Mouse (Mus musculus) B cell, adult 2 months (primary cell): ENCODE measurements around the gene Scn8a.
"Not testable (repeated sequence)": the region's sequence is repeated elsewhere in the genome, so short reads cannot be mapped to it uniquely, and the experiment has no call there.

ENCODE experiments used
- DNase-seq, 2 experiments: peaks; one replicate each; pipeline ENCODE4 v3.0.0; 2022

Gene Scn8a

DNA sequence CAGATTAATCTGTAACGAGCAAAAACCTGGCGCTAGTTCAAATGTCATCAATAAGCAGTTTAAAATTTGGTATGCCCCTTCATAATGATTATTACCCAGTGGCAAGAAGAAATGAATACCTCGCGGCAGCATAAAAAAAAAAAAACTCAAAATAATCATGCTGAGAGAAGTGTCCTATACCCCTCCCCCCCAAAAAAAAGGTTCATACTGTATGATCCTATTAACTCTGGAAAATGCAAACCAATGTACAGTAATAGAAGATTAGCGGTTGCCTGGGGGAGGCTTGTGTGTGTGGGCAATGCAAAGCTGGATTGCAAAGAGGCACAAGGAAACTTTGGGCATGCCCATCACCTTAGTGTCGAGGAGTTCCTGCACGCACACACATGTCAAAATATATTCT is at the start of gene Scn8a:
Scn8a (plus strand) TSS at position 301 of the 400 bp plus-strand sequence.
- no peak for DNase-seq

DNA sequence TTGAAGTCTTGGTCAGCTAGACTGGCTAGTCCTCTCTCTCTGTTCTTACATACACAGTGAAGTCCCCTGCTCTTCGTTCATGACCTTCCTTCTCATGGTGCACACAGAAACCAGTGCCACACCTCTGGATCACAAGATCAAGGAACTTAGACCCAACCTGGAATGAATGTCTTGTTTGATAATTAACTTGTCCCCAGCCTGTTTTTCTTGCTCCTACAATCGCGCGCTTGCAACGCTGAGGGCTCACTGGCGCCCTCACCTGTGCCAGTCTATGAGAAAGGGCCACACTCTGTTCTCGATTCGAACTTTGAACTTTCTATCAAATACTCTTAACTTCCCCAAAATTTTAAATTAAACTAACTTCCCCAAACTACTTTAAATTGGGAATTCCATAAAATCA is 47.8 kb upstream of the Scn8a start:
- peak in 1 of 2 experiments; percentile 5 for DNase-seq

DNA sequence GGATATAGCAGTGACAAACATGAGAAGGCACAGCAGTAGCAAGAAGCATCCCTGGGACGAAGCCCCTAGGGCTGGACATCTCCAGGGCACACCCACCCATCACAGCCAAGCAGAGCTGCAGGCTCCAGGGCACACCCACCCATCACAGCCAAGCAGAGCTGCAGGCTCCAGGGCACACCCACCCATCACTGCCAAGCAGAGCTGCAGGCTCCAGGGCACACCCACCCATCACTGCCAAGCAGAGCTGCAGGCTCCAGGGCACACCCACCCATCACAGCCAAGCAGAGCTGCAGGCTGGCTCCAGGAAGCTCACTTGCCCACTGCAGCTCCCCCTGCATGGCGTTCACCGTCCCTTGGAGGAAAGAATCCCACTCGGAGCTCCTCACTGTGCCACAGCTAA is 47.3 kb upstream of the Scn8a start:
- not testable (repeated sequence) for DNase-seq

DNA sequence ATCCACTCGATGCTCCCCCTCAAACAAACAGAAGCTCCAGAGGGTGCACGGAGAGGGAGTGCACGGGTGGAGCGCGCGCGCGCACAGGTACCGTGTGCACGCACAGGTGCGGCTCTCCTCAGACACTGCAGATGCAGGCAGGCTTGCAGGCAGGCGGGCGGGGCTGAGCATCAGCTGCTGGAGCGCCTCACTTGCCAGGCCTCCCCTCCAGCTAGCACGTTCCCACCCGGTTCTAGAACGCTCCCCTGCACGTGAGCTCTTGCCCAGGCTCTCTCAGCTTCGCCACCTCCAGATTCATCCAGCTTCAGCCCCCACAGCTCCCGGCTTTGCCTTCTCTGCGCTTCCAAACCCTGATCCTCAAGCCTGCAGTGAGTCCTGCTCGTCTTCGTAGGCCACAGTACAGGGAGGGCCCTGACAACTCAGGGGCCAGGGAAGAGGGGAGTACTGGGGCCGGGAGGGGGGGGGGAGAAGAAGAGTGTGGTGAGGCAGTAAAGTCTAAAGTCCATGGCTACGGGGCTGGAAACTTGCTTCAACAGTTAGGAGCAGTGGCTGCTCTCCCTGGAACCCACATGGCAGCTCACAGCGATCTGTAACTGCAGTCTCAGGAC is 44.3 kb upstream of the Scn8a start:
- no peak for DNase-seq

DNA sequence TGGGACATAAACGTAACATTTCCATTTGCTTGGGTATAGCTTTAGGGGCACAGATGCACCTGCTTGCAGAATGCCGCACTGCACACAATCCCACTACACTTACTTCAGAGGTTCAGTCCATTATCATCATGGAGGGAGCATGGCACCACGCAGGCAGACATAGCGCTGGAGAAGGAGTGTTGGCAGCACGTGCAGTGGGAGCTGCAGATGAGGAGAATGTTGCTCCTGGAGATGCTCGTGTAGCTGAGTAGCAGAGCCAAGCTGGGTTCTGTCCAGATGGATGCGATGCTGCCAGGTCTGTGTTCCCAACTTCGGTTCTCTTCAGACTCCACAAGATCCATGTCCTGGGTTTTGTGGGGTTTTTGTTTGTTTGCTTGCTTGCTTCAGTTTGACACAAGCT is 43.6 kb upstream of the Scn8a start:
- no peak for DNase-seq

DNA sequence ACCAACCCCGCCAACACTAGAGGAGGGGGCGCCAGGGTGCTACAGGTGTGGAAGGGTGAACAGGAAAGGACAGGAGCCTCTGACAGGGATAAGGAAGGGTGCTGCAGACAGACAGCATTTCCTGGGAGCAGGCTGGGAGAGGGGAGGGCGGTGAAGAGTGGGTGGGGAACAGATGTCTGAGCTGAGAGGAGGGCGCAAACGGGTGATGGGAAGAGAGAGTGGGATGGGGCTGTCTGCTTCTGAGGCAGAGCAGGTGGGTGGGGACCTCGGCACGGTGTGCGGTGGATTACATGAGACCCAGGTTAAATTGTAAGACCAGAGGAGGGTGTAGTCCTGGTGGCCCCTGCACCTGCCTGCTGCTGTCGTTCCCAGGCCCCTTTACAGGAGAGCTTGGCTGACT is 39.9 kb upstream of the Scn8a start:
- DNase-seq = no peak

DNA sequence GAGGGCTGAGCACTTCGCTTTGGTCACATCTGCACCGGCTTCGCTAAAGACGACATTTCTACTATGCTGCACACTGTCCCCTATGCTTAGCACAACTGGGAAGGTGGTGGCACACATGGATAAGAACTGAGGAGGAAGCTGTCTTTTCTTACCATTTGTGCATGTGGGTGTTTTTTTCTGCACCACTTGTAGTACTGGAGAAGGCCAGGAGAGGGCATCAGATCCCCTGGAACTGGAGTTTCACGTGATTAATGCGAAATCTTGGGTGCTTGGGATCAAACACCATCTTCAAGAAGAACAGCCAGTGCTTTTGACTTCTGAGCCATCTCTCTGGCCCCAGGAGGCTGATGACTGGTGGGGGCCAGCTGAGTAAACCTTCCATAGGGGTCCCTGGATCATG is 39.0 kb upstream of the Scn8a start:
- peak; percentile 56 to 59 for DNase-seq

DNA sequence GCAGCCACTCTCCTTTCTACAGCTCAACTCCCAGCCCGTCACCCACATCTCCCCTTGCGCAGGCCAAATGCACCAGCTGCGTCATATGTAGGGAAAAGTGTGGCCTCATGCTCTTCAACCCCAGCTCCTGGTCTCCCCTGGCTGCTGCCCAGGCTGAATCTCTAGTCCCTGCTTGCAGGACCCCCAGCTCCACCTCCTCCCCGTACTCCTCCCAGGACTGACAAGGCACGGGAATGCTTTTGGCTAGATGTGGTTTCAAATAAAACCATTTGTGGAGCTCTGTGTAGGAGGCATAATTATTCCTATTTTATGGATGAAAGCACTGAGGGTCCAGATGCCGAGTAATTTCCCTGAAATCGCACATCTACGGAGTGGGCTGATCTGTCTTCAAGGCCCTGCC is 37.5 kb upstream of the Scn8a start:
- DNase-seq = no peak

DNA sequence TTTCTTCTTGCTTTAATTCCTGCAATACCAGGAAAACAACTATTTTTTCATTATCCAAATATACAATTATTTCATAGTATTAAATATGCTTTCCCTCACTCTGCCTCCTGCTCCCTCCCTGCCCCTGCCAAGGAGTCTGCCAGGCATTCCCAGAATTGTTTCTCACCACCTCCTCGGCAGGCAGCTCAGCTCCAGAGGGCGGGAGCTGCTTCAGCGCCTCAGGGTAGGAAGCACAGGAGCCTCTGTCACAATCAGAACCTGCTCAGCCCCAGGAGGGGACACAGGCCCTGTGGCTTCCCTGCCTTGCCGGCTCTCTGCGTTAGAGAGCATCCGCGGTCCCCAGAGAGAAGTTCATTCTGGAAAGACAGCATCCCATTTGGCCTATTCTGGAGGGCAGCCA is 36.9 kb upstream of the Scn8a start:
- no peak for DNase-seq

DNA sequence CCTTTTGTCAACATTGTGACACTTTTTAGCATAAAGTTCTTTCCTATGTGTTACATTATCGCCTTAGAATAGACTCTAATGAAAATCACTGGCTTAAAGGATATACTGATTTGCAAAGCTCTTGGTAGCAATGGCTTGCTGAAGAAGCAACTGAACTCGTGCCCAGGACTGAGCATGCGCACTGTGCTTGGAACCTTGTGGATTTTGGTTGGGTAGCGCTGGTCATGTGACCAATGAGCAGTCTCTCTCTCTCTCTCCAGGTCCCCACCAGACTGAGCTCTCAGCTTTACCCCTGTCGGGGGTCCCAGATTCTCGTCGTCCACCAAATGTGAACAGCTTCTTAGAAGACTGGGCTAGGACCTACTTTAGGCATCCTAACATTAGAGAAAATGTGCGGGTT is 32.9 kb upstream of the Scn8a start:
- no peak for DNase-seq

DNA sequence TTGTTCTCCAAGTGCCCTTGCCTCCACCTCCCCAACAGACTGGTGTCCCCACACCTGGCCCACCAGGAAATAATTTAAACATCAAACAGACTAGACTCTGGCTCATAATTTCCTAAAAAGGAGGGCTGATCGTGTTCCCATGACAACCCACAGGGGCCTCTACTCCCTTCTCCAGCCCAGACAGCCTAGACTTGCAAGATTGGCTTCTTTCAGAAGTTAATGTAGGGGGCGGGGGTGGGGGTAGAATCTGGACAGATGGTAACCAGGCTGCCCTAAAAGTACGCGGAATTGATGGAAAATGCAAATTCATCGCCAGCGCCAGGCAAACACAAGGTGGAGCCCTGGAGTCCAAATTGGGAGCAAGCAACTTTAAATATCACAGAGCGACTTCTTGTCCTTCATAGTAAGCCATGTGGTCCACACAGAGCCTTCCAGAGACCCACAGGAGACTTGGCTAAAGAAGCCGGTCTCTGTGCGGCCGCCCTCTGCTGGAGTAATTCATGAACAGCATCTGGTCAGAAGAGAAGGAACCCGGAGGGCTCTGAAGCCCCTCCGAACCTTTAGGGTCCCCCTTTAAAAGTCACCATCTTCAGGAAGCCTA is 31.0 kb upstream of the Scn8a start:
- DNase-seq = peak; percentile 52 to 59

DNA sequence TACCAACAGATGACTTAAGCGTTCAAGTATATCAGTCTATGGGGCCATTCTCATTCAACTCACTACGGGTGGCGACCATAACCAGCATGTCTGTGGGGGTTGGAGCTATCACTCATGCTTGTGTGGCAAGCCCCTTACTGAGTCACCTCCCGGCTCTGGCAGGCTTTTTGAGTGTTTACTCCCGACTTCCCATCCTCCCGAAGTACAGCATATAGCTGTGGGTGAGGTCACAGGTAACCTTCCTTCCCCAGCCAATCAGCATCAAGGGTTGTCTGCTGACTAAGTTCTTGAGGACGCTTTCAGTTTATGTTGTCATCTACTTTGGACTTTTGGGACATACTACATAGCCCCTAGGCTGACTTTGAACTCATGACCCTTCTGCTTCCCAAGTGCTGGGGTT is 25.3 kb upstream of the Scn8a start:
- no peak for DNase-seq

DNA sequence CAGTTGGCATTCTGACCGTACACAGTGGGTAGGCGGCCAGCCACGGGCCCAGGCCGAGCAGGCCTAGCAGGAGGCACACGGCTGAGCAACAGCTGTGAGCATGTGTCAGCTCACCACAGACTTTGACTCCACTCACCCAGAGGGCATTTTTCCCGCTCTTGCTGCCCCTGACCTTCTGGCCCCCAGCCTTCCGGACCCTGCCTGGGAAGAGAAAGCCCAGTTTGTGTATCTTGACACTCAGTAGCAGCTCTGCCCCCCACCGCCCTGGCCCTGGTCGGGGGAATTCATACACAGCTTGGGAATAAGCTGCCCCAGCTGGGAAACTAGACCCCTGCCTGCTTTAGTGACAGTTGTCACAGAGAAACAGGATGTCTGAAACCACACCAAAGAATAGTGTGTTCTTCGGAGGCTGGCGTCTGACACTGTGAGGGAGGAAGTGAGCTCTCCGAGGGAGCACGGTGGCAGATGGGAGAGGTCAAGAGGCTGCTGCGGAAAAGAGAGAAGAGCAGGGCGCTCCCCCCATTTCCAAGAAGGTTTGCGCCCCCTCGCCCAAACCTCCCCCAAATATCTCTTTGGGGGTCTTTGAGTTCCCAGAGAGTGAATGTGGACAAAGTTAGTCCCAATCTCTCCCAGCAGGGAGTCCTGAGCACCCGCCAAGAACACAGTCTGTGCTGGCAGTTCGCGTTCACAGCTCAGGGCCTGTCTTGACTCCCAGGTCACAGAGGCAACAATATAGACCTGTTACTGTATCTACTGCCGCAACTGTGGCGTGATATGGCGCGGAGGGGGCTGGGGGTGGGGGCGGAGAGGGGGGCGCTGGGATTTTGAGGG is 24.4 kb upstream of the Scn8a start:
- peak; percentile 2 to 5 for DNase-seq

DNA sequence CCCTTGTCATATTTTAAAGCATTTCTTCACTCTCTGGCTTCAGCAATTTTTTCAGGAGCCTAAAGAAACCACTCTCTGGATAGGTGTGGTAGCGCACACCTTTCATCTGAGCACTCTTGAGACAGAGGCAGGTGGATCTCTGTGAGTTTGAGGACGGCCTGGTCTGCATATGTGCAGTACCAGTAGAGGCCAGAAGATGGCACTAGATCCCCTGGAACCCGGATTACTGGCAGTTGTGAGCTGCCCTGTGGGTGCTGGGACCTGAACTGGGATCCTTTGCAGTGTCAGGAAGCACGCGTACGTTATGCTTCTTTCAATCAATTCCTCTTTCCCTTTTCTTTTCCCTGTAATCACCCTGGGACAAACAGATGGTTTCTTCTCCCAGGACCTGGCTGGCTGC is 22.5 kb upstream of the Scn8a start:
- no peak for DNase-seq

DNA sequence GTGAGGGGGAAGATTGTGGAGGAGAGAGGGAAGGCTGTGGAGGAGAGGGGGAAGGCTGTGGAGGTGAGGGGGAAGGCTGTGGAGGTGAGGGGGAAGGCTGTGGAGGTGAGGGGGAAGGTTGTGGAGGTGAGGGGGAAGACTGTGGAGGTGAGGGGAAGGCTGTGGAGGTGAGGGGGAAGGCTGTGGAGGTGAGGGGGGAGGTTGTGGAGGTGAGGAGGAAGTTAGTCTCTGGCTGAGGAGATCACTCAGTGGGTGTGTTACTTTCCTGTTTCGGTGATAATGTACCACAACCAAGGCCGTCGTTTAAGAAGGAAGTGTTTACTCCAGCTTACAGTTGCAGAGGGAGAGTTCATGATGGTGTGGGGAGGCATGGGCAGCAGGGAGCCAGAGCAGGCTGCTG is 12.1 kb upstream of the Scn8a start:
- DNase-seq = no peak

DNA sequence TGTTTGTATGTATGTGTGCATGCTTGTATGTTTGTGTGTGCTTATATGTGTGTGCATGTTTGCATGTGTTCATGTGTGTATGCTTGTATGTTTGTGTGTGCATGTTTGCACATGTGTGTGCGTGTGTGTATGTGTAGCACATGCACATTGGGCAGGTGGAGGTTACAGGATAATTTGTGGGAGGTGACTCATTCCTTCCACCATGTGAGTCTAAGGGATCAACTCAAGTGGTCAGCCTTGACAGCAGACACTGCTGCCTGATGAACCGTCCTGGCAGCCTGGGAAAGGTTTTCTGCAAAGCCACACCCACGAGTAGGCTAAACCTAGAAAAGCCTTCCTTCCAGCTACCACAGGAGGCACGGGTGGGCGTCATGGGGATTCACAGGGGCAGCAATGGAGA is 8.8 kb upstream of the Scn8a start:
- DNase-seq = no peak

DNA sequence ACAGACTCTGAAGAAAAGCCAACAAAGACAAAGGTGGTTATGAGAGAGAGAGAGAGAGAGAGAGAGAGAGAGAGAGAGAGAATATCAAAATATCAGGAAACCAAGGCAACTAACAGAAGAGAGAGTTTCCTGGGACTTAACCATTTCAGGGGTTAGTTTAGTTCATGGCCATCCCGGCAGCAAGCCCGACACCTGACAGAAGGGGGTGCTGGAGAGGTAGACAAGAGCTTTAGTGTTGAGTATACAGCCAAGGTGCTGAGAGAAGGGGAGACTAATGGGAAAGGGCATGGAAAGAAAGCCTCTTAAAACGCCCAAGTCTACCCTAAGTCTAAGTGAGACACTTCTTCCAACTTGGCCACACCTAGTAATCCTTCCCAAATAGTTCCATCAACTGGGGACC is 4.1 kb upstream of the Scn8a start:
- DNase-seq = no peak

DNA sequence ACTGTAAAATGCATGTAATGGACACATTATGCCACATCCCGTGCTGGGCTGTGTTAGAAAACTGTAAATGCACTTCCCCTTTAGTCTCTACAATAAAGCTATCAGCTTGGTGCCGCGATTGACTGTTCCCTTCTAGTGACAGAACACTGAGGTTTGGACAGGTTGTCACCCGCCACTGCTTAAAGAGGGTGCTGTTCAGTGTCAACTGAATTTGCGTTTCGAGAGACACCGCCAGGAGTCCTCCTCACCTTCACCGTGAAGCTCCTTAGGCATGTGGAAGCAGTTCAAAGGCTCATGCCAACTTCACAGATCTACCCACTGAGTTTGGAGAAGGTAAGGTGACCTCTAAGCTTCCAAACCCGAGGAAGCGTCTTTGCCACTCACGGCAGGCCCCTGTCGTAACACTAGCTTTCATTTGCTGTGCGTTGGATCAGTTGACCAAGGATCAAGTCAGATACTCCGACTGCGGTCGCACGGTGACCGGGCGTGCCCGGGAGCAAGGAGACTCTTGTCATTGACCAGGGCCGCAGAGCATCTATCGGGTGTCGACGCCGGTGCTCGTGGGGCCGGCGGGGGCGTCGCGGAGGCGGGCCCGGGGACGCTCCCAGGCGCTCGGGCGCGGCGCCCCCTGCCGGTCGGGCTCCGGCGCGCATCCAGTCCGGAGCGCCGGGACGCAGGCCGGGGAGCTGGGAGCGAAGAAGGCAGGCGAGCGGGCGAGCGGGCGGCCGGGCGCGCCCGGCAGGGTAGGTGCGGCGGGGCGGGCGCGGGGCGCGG is 530 bp downstream of the Scn8a start:
- peak; percentile 50 to 60 for DNase-seq

DNA sequence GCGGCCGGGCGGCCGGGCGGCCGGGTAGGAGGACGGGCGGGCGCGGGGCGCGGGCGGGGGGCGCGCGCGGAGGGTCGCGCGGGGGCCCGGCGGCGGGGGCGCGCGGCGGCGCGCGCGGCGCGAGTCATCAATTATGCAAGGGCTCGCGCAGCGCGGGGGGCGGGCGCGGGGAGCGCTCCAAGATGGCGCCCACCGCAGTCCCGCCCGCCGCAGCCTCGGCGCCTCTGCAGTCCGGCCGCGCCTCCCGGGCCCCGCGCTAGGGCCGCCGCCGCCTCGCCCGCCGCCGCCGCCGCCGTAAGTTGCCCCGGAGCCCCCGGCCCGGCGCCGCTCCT is 1.1 kb downstream of the Scn8a start:
- DNase-seq = no peak

DNA sequence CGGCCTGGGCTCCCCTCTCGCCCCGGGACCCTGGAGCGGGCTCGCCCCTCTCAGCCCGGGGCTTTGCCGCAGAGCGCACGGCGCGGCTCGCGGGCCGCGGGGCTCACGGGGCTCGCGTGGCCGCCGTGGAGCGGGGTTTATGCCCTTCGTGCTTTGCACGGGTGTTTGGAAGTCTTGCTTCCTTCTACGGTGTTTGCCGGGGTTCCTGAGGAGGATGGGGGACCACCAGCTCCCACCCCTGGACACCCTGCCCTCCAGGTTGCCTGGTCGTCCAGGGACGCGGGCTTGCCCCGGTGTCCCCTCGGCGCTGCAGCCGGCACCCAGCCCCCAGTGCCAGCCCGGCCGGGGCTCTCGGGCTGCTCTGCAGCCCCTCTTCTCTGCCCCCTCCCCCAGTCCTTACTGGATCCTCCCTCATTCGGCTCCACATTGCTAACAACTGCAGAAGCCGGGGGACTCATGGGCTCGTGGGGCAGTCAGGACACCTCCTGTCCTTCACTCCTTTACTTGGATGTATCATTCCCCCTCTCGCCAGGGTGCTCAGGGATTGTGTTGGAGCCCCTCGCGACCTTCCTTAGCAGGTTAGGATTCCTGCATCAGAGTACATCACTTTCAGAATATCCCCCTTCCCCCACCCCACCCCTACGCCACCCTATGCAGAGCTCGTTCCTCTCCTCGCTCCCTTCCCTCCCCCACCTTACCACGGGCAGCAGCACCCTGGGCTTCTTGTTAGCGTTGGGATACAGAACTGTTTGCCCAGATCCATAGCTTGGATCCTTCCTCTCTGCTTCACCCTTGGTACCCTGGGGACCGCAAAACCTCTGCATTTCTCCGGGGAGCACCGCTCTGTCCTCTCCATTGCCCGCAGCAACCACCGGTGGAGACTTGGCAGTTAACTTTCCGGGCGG is 1.7 kb downstream of the Scn8a start:
- DNase-seq = no peak

DNA sequence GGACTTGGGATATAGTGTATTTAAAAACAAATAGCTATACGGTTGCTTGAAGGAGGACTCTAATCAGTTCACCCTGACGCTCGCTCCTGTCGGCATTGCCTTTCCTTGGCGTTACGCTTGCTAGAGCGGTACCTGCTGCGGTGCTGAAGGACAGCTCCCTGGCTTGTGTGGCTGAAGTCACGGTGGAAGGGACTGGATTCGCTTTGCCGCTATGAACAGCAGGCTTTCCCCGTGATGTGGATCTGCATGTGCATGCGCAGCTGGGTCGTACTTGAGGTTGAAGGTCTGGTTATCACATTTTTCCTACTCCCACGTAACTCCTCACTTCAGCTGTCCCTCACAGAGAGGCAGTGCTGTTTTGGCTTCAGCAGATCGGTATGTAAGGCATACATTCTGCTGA is 3.5 kb downstream of the Scn8a start:
- DNase-seq = peak; percentile 65 to 67

DNA sequence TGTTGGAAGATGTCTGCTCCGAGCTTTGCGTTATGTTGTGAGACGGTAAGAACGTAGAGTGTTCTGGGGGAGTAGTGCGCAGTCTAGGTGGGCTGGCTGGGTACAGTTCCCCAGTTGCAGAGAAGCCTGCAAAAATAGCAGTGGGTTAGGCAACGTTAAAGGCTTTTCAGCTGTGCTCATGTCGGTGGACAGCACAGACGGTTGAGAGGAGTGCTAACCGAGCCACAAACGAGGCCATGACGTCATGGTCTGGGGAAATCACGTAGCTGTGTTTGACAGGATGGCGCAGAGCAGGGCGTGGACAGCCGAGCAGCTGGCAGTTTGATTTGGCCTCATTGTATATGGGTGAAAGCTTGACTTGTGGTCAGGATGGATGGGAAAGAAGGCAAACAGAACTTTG is 9.4 kb downstream of the Scn8a start:
- DNase-seq = no peak

DNA sequence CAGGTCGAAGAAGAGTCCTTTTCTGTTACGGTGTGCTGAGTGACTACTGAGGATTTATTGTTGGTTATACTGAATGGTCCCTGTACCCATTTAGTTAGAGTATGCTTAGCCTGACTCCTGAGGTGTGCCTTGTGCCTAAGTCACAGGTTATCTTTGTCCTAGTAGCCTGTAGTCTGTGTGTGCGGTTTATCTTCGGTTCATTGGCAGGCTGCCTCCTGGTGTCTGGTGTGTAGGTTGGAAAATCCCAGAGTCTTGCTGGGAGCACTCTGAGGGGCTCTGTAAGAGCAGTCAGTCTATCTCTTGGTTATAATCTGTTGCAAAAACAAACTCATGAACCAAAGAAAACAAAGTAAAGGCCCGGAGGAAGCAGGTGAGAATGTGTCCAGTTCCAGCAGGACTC is 11.7 kb downstream of the Scn8a start:
- no peak for DNase-seq
